Comparison of ENCODE assay signal across 14 mouse cellular contexts in the genomic region with DNA sequence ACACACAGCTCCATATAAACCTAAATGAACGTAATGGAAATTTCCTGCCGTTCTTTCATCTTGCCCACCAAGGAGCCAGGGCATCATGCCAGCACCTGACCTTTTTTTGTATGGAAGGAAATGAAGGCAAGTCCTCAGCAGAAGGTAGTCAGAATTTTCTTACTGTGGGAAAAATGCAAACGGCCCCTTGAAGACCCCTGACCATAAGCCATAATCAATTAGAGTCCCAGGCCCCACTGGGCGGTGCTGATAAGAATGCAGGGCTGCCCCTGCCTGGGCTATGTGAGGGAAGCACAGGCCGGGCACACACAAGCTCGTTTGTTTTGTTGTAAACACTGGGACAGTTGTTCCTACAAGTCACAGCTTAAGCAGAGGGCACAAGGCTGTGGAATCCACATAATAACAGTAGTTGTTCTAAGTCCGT.
DNase-seq lines count a peak whose midpoint lies in the region; ATAC-seq and TF ChIP-seq lines count a peak whose summit lies in the region.
"Had no signal": no experiment of that assay in that cellular context is flagged by ENCODE, and none has a peak within 500 bp of the region (broad histone marks: within the 10 kb centered on the region; RNA-seq: fewer than 3 reads in every experiment).

No protein-coding gene starts in this region.

- no peak overlapping the region for H3K4me2 ChIP-seq in hindbrain, embryonic 13.5 days
- H3K4me2 ChIP-seq in hindbrain, embryonic 12.5 days (replicated peaks) = no peak overlapping the region
- no peak overlapping the region for H3K4me2 ChIP-seq in midbrain, postnatal 0 days (ENCODE audit: low read depth, low read length, poor library complexity, severe bottlenecking)

- no peak for TF ChIP-seq CTCF in midbrain, postnatal 0 days (IDR thresholded peaks at IDR 0.05)

- no peak overlapping the region for H3K9ac ChIP-seq in hindbrain, embryonic 13.5 days
- H3K9ac ChIP-seq in hindbrain, embryonic 12.5 days = no peak overlapping the region
- no peak overlapping the region for H3K9ac ChIP-seq in midbrain, postnatal 0 days (replicated peaks; ENCODE audit: low read length, poor library complexity, severe bottlenecking)
- H3K9ac ChIP-seq: liver, postnatal 0 days had no signal

- no peaks in the 10 kb centered on the region for H3K9me3 ChIP-seq in hindbrain, embryonic 13.5 days
- no peaks in the 10 kb centered on the region for H3K9me3 ChIP-seq in hindbrain, embryonic 12.5 days (replicated peaks)
- no peaks in the 10 kb centered on the region for H3K9me3 ChIP-seq in midbrain, postnatal 0 days (ENCODE audit: low read length)

- peak; percentile 62; the same call in 1 of the 2 replicates for ATAC-seq in hindbrain, embryonic 13.5 days (ENCODE audit: low FRiP score)
- ATAC-seq in hindbrain, embryonic 12.5 days (ENCODE audit: low FRiP score) = no peak
- no peak for ATAC-seq in midbrain, postnatal 0 days (ENCODE audit: low FRiP score)
- ATAC-seq: liver, postnatal 0 days had no signal

- 51% methylated on average over 7 of the region's 7 CpGs for WGBS in hindbrain, embryonic 13.5 days
- 62% methylated on average over 7 of the region's 7 CpGs for WGBS in hindbrain, embryonic 12.5 days
- WGBS in midbrain, postnatal 0 days = 51% methylated on average over 7 of the region's 7 CpGs

- no peak overlapping the region for H3K27ac ChIP-seq in hindbrain, embryonic 13.5 days
- no peak overlapping the region for H3K27ac ChIP-seq in hindbrain, embryonic 12.5 days
- no peak overlapping the region for H3K27ac ChIP-seq in midbrain, postnatal 0 days (ENCODE audit: low read depth, low read length)
- H3K27ac ChIP-seq: macrophage had no signal

- peaks cover 23% of the 10 kb centered on the region for H3K36me3 ChIP-seq in hindbrain, embryonic 13.5 days
- H3K36me3 ChIP-seq in hindbrain, embryonic 12.5 days = peaks cover 5% of the 10 kb centered on the region
- H3K36me3 ChIP-seq in midbrain, postnatal 0 days (ENCODE audit: insufficient read depth, low read length) = no peaks in the 10 kb centered on the region

- intact Hi-C loops in left cerebral cortex, postnatal 4 days (cut with DNase I) = no loop called here

- no peak overlapping the region for H3K4me3 ChIP-seq in hindbrain, embryonic 13.5 days
- H3K4me3 ChIP-seq in hindbrain, embryonic 12.5 days = no peak overlapping the region
- no peak overlapping the region for H3K4me3 ChIP-seq in midbrain, postnatal 0 days (ENCODE audit: low read depth, low read length)

- peak; percentile 62 for DNase-seq in adrenal gland, adult 2 months
- DNase-seq in adrenal gland, postnatal 4 days (ENCODE audit: low spot score in 2 of 2) = no peak
- peak; percentile 55 for DNase-seq in left cerebral cortex, adult 11 months (ENCODE audit: low spot score)
- DNase-seq in left cerebral cortex, postnatal 4 days = no peak
- peak; percentile 61 to 76 for DNase-seq in cerebellum, postnatal 25 days
- DNase-seq in midbrain, postnatal 0 days (ENCODE audit: low spot score) = no peak
- DNase-seq: gastrocnemius, postnatal 10 days; kidney, adult 8-10 months; liver, postnatal 0 days; right cerebral cortex, postnatal 25 days; thymus, postnatal 14 days had no signal

- peaks cover 14% of the 10 kb centered on the region for H3K4me1 ChIP-seq in hindbrain, embryonic 13.5 days (replicated peaks)
- peaks cover 13% of the 10 kb centered on the region; the same call in 1 of the 2 replicates for H3K4me1 ChIP-seq in hindbrain, embryonic 12.5 days
- H3K4me1 ChIP-seq in midbrain, postnatal 0 days (ENCODE audit: insufficient read depth, low read length) = no peaks in the 10 kb centered on the region

- H3K27me3 ChIP-seq in hindbrain, embryonic 13.5 days = no peaks in the 10 kb centered on the region
- H3K27me3 ChIP-seq in hindbrain, embryonic 12.5 days = no peaks in the 10 kb centered on the region
- H3K27me3 ChIP-seq in midbrain, postnatal 0 days (ENCODE audit: insufficient read depth, low read length) = no peaks in the 10 kb centered on the region

Comparison
In these comparisons a context has a peak if more than half of its experiments do, and no peak if none do; other contexts are left out.
1. DNase-seq: peak in adrenal gland, adult 2 months (single experiment), left cerebral cortex, adult 11 months (single experiment) and cerebellum, postnatal 25 days (2 of 2); none in adrenal gland, postnatal 4 days (0 of 2), left cerebral cortex, postnatal 4 days (single experiment) and midbrain, postnatal 0 days (single experiment).